Mouse (Mus musculus): ENCODE results near the gene Brd1. TPM values are rescaled to one million over a fixed set of nuclear protein-coding genes. Genes with fewer than 3 reads are reported as not detected.

Brd1 gene
- total and polyA plus RNA-seq, 2 experiments from 2014 or later, result 13.1 to 45.2 TPM

GRCm38 (mm10) chr15:88677568-88677967 lies 56.5 kb downstream of the Brd1 start:
- H3K27ac ChIP-seq, result no peak overlapping the region
- H3K4me2 ChIP-seq (ENCODE audit: low read depth, low read length), result no peak overlapping the region
- H3K27me3 ChIP-seq (ENCODE audit: insufficient read depth, low read length), result no peaks in the 10 kb centered on the region
- H3K4me3 ChIP-seq (ENCODE audit: low read length), result no peak overlapping the region
- H3K4me1 ChIP-seq (ENCODE audit: insufficient read depth, low read length), result no peaks in the 10 kb centered on the region
- ATAC-seq (no peak), DNase-seq (ENCODE audit: low spot score) (no peak)
- no peak for TF ChIP-seq CTCF (IDR thresholded peaks at IDR 0.05; ENCODE audit: low read depth)
- H3K36me3 ChIP-seq (ENCODE audit: insufficient read depth, low read length), result no peaks in the 10 kb centered on the region
- no peaks in the 10 kb centered on the region for H3K9me3 ChIP-seq (ENCODE audit: low read length)
- WGBS, result 86% methylated on average over 5 of the region's 5 CpGs
- H3K9ac ChIP-seq (replicated peaks; ENCODE audit: low read length), result no peak overlapping the region

DNA sequence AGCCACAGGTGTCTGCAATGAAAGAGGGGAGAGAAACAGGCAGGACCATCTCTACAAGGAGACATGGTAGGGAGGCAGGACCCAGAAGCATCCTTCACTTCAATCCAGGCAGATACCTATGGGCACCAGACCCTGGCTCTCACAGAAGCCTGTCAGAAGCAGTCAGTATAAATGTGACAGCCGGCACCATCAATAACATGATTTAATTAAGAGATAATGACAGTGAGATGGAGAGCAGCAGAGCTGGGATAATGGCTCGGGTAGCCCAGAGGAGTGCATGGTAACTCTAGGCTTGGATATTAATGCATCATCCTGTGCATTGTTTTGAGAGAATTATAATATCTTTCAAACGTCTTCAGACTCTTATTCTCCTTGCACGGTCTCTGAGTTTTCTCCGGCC lies 58.0 kb downstream of the Brd1 start:
- DNase-seq (ENCODE audit: low spot score) (peak; percentile 21), ATAC-seq (no peak)
- Histone ChIP-seq H3K4me3 (ENCODE audit: low read length) (no peak overlapping the region), H3K4me2 (ENCODE audit: low read depth, low read length) (no peak overlapping the region), H3K4me1 (ENCODE audit: insufficient read depth, low read length) (no peaks in the 10 kb centered on the region), H3K9me3 (ENCODE audit: low read length) (no peaks in the 10 kb centered on the region), H3K27ac (no peak overlapping the region), H3K9ac (replicated peaks; ENCODE audit: low read length) (no peak overlapping the region), H3K36me3 (ENCODE audit: insufficient read depth, low read length) (no peaks in the 10 kb centered on the region), H3K27me3 (ENCODE audit: insufficient read depth, low read length) (no peaks in the 10 kb centered on the region)
- no peak for TF ChIP-seq CTCF (IDR thresholded peaks at IDR 0.05; ENCODE audit: low read depth)
- 57% methylated on average over 5 of the region's 5 CpGs for WGBS

DNA sequence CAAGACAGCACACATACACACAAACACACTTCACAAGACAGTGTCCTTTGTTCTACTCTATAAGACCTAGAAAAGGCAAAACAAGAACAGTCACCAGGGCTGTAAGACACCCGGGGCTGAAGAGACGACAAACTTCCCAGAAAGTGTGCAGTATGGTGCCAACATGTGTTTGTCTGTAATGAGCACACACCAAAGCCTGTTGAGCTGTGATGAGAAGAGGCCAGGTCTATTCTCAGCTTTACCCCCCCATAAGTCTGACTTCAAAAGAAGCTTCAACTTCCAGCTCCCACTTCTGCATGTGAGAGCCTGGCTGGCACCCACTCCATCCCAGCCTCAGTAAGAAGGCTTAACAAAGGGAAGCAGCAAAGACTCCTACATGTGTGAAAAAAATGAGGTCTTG lies 65.3 kb downstream of the Brd1 start:
- Histone ChIP-seq H3K4me3 (ENCODE audit: low read length) (no peak overlapping the region), H3K27me3 (ENCODE audit: insufficient read depth, low read length) (no peaks in the 10 kb centered on the region), H3K36me3 (ENCODE audit: insufficient read depth, low read length) (no peaks in the 10 kb centered on the region), H3K9me3 (ENCODE audit: low read length) (no peaks in the 10 kb centered on the region), H3K9ac (replicated peaks; ENCODE audit: low read length) (no peak overlapping the region), H3K4me1 (ENCODE audit: insufficient read depth, low read length) (no peaks in the 10 kb centered on the region), H3K4me2 (ENCODE audit: low read depth, low read length) (no peak overlapping the region), H3K27ac (no peak overlapping the region)
- no peak for ATAC-seq
- DNase-seq (ENCODE audit: low spot score), result no peak
- 78% methylated on average over 2 of the region's 2 CpGs for WGBS
- TF ChIP-seq CTCF (IDR thresholded peaks at IDR 0.05; ENCODE audit: low read depth), result no peak

GRCm38 (mm10) chr15:88667653-88668052 lies 66.4 kb downstream of the Brd1 start:
- no peak overlapping the region for H3K9ac ChIP-seq (replicated peaks; ENCODE audit: low read length)
- no peak for TF ChIP-seq CTCF (IDR thresholded peaks at IDR 0.05; ENCODE audit: low read depth)
- ATAC-seq, result no peak
- no peaks in the 10 kb centered on the region for H3K9me3 ChIP-seq (ENCODE audit: low read length)
- WGBS, result 67% methylated on average over 3 of the region's 3 CpGs
- H3K4me2 ChIP-seq (ENCODE audit: low read depth, low read length), result no peak overlapping the region
- H3K27ac ChIP-seq, result no peak overlapping the region
- no peaks in the 10 kb centered on the region for H3K4me1 ChIP-seq (ENCODE audit: insufficient read depth, low read length)
- no peaks in the 10 kb centered on the region for H3K36me3 ChIP-seq (ENCODE audit: insufficient read depth, low read length)
- H3K27me3 ChIP-seq (ENCODE audit: insufficient read depth, low read length), result no peaks in the 10 kb centered on the region
- no peak for DNase-seq (ENCODE audit: low spot score)
- H3K4me3 ChIP-seq (ENCODE audit: low read length), result no peak overlapping the region

DNA sequence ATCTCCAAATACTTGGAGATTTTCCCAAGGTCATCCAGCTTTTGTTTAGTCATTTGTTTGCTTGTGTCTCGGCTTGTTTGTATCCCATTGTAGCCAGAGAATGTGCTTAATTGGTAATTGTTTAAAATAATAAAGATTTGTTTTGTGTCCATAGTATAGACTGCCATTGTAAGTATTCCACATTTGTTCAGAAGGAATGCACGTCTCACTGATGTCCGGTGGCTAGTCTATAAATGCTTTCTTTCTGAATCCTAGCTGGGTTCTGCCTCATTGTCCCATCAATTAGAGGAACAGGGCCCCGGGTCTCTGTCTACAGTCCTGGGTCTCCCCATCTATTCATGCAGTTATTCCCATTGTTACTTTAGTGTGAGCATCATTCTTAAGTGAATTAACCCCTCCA lies 68.2 kb downstream of the Brd1 start:
- no peak overlapping the region for H3K4me3 ChIP-seq (ENCODE audit: low read length)
- H3K4me2 ChIP-seq (ENCODE audit: low read depth, low read length), result no peak overlapping the region
- no peaks in the 10 kb centered on the region for H3K36me3 ChIP-seq (ENCODE audit: insufficient read depth, low read length)
- DNase-seq (ENCODE audit: low spot score), result no peak
- no peaks in the 10 kb centered on the region for H3K9me3 ChIP-seq (ENCODE audit: low read length)
- TF ChIP-seq CTCF (IDR thresholded peaks at IDR 0.05; ENCODE audit: low read depth), result no peak
- no peak for ATAC-seq
- no peaks in the 10 kb centered on the region for H3K4me1 ChIP-seq (ENCODE audit: insufficient read depth, low read length)
- WGBS, result 43% methylated on average over 4 of the region's 4 CpGs
- H3K27ac ChIP-seq, result no peak overlapping the region
- no peaks in the 10 kb centered on the region for H3K27me3 ChIP-seq (ENCODE audit: insufficient read depth, low read length)
- H3K9ac ChIP-seq (replicated peaks; ENCODE audit: low read length), result no peak overlapping the region

DNA sequence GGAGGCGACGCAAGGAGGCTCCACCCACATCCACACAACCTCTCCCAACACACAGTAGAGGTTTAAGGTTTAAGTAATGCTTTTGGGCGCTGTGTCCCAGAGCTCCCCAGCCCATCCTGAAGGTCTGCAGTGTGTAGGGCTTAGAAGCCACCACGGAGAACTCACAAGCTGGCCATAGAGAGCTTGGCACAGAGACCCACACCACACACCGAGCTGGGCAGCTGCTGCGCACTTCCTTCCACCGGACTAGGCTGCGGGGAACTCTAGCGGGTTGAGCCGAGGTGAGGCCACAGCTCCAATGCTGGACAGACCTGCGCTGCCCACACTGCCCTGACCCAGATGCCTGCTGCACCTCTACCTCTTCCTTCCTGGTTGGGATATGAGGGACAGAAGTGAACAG lies 71.0 kb downstream of the Brd1 start:
- no peak overlapping the region for H3K4me3 ChIP-seq (ENCODE audit: low read length)
- no peak for ATAC-seq
- 0 out of 2 replicates have a peak, but pooled peaks cover 4% of the 10 kb centered on the region for H3K27me3 ChIP-seq (ENCODE audit: insufficient read depth, low read length)
- TF ChIP-seq CTCF (IDR thresholded peaks at IDR 0.05; ENCODE audit: low read depth), result no peak
- H3K27ac ChIP-seq, result no peak overlapping the region
- no peak overlapping the region for H3K9ac ChIP-seq (replicated peaks; ENCODE audit: low read length)
- H3K4me2 ChIP-seq (ENCODE audit: low read depth, low read length), result no peak overlapping the region
- H3K36me3 ChIP-seq (ENCODE audit: insufficient read depth, low read length), result no peaks in the 10 kb centered on the region
- WGBS, result 24% methylated on average over 11 of the region's 11 CpGs
- H3K9me3 ChIP-seq (ENCODE audit: low read length), result no peaks in the 10 kb centered on the region
- DNase-seq (ENCODE audit: low spot score), result no peak
- H3K4me1 ChIP-seq (ENCODE audit: insufficient read depth, low read length), result no peaks in the 10 kb centered on the region

GRCm38 (mm10) chr15:88662111-88662850 lies 71.8 kb downstream of the Brd1 start:
- Histone ChIP-seq H3K4me2 (ENCODE audit: low read depth, low read length) (peak overlapping the region; percentile 37; the same call in 1 of the 2 replicates), H3K4me1 (ENCODE audit: insufficient read depth, low read length) (no peaks in the 10 kb centered on the region), H3K9me3 (ENCODE audit: low read length) (no peaks in the 10 kb centered on the region), H3K9ac (replicated peaks; ENCODE audit: low read length) (no peak overlapping the region), H3K27ac (no peak overlapping the region), H3K27me3 (ENCODE audit: insufficient read depth, low read length) (0 out of 2 replicates have a peak, but pooled peaks cover 4% of the 10 kb centered on the region), H3K36me3 (ENCODE audit: insufficient read depth, low read length) (no peaks in the 10 kb centered on the region), H3K4me3 (ENCODE audit: low read length) (0 out of 2 replicates have a peak overlapping the region, but pooled peaks have one; percentile 8)
- no peak for ATAC-seq
- peak; percentile 82 for DNase-seq (ENCODE audit: low spot score)
- 6% methylated on average over 22 of the region's 22 CpGs for WGBS
- TF ChIP-seq CTCF (IDR thresholded peaks at IDR 0.05; ENCODE audit: low read depth), result peak; percentile 85

Measured in hindbrain, postnatal 0 days (tissue).